Mouse (Mus musculus) lung, postnatal 0 days (tissue): ENCODE data around the gene Ddrgk1.

ENCODE experiments used
- CTCF ChIP-seq: IDR thresholded peaks from 2 replicates; pipeline ENCODE4 v1.5.1; 2016; ENCODE audit warnings: antibody characterized with exemption, mild to moderate bottlenecking
- EP300 ChIP-seq: IDR thresholded peaks from 2 replicates; pipeline ENCODE4 v1.6.1; 2016; ENCODE audit warnings: antibody characterized with exemption, mild to moderate bottlenecking, control low read depth

- TF ChIP-seq CTCF: no peak
- no peak for TF ChIP-seq EP300
Observed at GRCm38 (mm10) chr2:130653303-130653702, 11.2 kb downstream of the Ddrgk1 start.
